Mouse (Mus musculus): ENCODE results near the gene Myo5a.

DNA sequence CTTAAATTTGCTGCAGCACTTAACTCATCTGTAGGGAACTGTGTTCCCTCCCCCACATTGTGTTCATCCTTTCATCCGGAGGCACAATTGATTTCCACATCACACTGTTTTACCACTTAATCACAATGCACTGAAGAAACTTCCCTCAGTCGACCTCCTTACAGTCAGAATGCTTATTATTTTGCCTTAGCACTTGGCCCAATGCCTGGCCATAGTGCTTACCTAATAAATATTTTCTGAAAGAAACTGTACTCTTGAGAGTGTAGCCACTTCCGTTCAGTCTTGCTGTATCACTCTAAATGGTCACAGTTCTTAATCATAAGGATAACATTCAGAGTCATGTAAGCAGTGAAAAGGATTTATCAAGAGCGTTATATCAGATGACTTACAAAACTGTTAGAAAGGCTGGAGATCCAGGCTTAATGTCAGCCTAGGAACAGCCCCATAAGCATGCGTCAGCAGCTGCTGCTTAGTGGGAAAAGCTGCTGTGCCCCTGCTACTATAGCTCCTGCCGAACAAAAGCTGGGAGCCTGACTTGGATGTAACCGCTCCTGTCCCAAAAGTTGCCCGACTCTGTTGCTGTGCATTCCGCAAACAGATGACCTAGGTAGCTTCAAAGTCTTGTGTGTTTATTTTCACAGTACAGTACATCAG lies 6.0 kb upstream of the Myo5a start:
- TF ChIP-seq CTCF (IDR thresholded peaks at IDR 0.05) (no peak), POLR2A (IDR thresholded peaks at IDR 0.05; ENCODE audit: insufficient read depth, low read depth, low read length) (no peak)

Data from heart, adult 2 months (tissue).